Mouse (Mus musculus): ENCODE measurements around the gene Paqr7.
A peak's percentile ranks its signal among the peaks of the same experiment; 100 is the strongest.

Gene Paqr7

GRCm38 (mm10) chr4:134535787-134536151 lies 39.3 kb downstream of the Paqr7 start:
- no peak for DNase-seq (ENCODE audit: low read depth)

GRCm38 (mm10) chr4:134538997-134539580 lies 42.6 kb downstream of the Paqr7 start:
- DNase-seq (ENCODE audit: low read depth) = no peak

- DNase-seq (ENCODE audit: low read depth) = no peak
Measured at GRCm38 (mm10) chr4:134542726-134543125, 46.2 kb downstream of the Paqr7 start.

GRCm38 (mm10) chr4:134543261-134543660 lies 46.8 kb downstream of the Paqr7 start:
- DNase-seq (ENCODE audit: low read depth) = peak; percentile 91

GRCm38 (mm10) chr4:134546814-134547705 lies 50.6 kb downstream of the Paqr7 start:
- peak; percentile 77 for DNase-seq (ENCODE audit: low read depth)

GRCm38 (mm10) chr4:134548169-134548938 lies 51.9 kb downstream of the Paqr7 start:
- peak; percentile 90 for DNase-seq (ENCODE audit: low read depth)

GRCm38 (mm10) chr4:134549899-134550298 lies 53.4 kb downstream of the Paqr7 start:
- no peak for DNase-seq (ENCODE audit: low read depth)

GRCm38 (mm10) chr4:134551494-134552316 lies 55.2 kb downstream of the Paqr7 start, which contains the start of gene Selenon:
Gene Selenon (minus strand): TSS chr4:134552166.
- DNase-seq (ENCODE audit: low read depth) = no peak

- DNase-seq (ENCODE audit: low read depth) = no peak
Measured at GRCm38 (mm10) chr4:134553631-134554030, 57.1 kb downstream of the Paqr7 start.

- DNase-seq (ENCODE audit: low read depth) = peak; percentile 80
Measured at GRCm38 (mm10) chr4:134555956-134556580, 59.6 kb downstream of the Paqr7 start.

GRCm38 (mm10) chr4:134557626-134558249 lies 61.2 kb downstream of the Paqr7 start:
- DNase-seq (ENCODE audit: low read depth) = peak; percentile 42

GRCm38 (mm10) chr4:134558570-134559113 lies 62.1 kb downstream of the Paqr7 start:
- DNase-seq (ENCODE audit: low read depth) = peak; percentile 75

GRCm38 (mm10) chr4:134559154-134559553 lies 62.7 kb downstream of the Paqr7 start:
- peak; percentile 74 for DNase-seq (ENCODE audit: low read depth)
